Mouse (Mus musculus) left cerebral cortex, adult 8-10 months (tissue): ENCODE results near the gene Slc4a4. TPM values are rescaled to one million over a fixed set of nuclear protein-coding genes. Genes with fewer than 3 reads are reported as not detected.
A peak's percentile ranks its signal among the peaks of the same experiment; 100 is the strongest.
"Not testable (repeated sequence)": the region's sequence is repeated elsewhere in the genome, so short reads cannot be mapped to it uniquely, and the experiment has no call there.

Experiments used
- DNase-seq, 2 experiments: peaks; one replicate each; pipeline ENCODE4 v3.0.0; 2022; ENCODE audit warnings: low spot score in 2 of 2
- total RNA-seq, 4 experiments: library from RNA; stranded (reverse); gene quantifications; 2 replicates each; pipeline ENCODE4 v1.2.4; 2022

Slc4a4 gene
- total RNA-seq, 4 experiments from 2014 or later = 144 to 154 (median 151) TPM

GRCm38 (mm10) chr5:89070051-89070450 lies 183.4 kb downstream of the Slc4a4 start:
- DNase-seq = no peak

GRCm38 (mm10) chr5:89071957-89072356 lies 185.3 kb downstream of the Slc4a4 start:
- no peak for DNase-seq

- DNase-seq = no peak
These were observed 191.1 kb downstream of the Slc4a4 start for GRCm38 (mm10) chr5:89077711-89078110.

GRCm38 (mm10) chr5:89083476-89083875 lies 196.9 kb downstream of the Slc4a4 start:
- DNase-seq = no peak

- DNase-seq = no peak
These were observed 201.3 kb downstream of the Slc4a4 start for GRCm38 (mm10) chr5:89087916-89088315.

- peak in 1 of 2 experiments; percentile 16 for DNase-seq
These were observed 201.8 kb downstream of the Slc4a4 start for GRCm38 (mm10) chr5:89088462-89088861.

- no peak for DNase-seq
These were observed 203.5 kb downstream of the Slc4a4 start for GRCm38 (mm10) chr5:89090131-89090530.

- no peak for DNase-seq
These were observed 209.8 kb downstream of the Slc4a4 start for GRCm38 (mm10) chr5:89096371-89096770.

- no peak for DNase-seq
These were observed 210.7 kb downstream of the Slc4a4 start for GRCm38 (mm10) chr5:89097291-89097690.

- no peak for DNase-seq
These were observed 211.5 kb downstream of the Slc4a4 start for GRCm38 (mm10) chr5:89098121-89098520.

- DNase-seq = no peak
These were observed 213.3 kb downstream of the Slc4a4 start for GRCm38 (mm10) chr5:89099886-89100285.

GRCm38 (mm10) chr5:89102560-89102959 lies 215.9 kb downstream of the Slc4a4 start:
- DNase-seq = no peak

GRCm38 (mm10) chr5:89105346-89105745 lies 218.7 kb downstream of the Slc4a4 start:
- DNase-seq = no peak

- no peak for DNase-seq
These were observed 219.6 kb downstream of the Slc4a4 start for GRCm38 (mm10) chr5:89106217-89106616.

- no peak for DNase-seq
These were observed 222.2 kb downstream of the Slc4a4 start for GRCm38 (mm10) chr5:89108809-89109208.

- no peak for DNase-seq
These were observed 223.2 kb downstream of the Slc4a4 start for GRCm38 (mm10) chr5:89109832-89110231.

GRCm38 (mm10) chr5:89111987-89112386 lies 225.4 kb downstream of the Slc4a4 start:
- DNase-seq = not testable (repeated sequence)

- DNase-seq = peak in 1 of 2 experiments; percentile 36
These were observed 234.3 kb downstream of the Slc4a4 start for GRCm38 (mm10) chr5:89120881-89121280.

GRCm38 (mm10) chr5:89123270-89123903 lies 236.8 kb downstream of the Slc4a4 start:
- no peak for DNase-seq

- peak in 1 of 2 experiments; percentile 26 for DNase-seq
These were observed 241.6 kb downstream of the Slc4a4 start for GRCm38 (mm10) chr5:89128210-89128609.

- peak in 1 of 2 experiments; percentile 82 for DNase-seq
These were observed 249.2 kb downstream of the Slc4a4 start for GRCm38 (mm10) chr5:89135776-89136175.

- peak in 1 of 2 experiments; percentile 55 for DNase-seq
These were observed 253.5 kb downstream of the Slc4a4 start for GRCm38 (mm10) chr5:89140070-89140469.

- no peak for DNase-seq
These were observed 255.1 kb downstream of the Slc4a4 start for GRCm38 (mm10) chr5:89141761-89142160.
